In genomic region chr11:120727564-120727963, GRCm38 (mm10) we compare ENCODE assay signal across 9 mouse cellular contexts. TPM values are rescaled to one million over a fixed set of nuclear protein-coding genes. Genes with fewer than 3 reads are reported as not detected.
DNase-seq lines count a peak whose midpoint lies in the region; ATAC-seq lines count a peak whose summit lies in the region.
"Had no signal": no experiment of that assay in that cellular context is flagged by ENCODE, and none has a peak within 500 bp of the region (broad histone marks: within the 10 kb centered on the region; RNA-seq: fewer than 3 reads in every experiment).

No protein-coding gene starts in this region.

- no peaks in the 10 kb centered on the region for H3K9me3 ChIP-seq in forebrain, embryonic 10.5 days
- no peaks in the 10 kb centered on the region for H3K9me3 ChIP-seq in forebrain, embryonic 15.5 days
- no peaks in the 10 kb centered on the region for H3K9me3 ChIP-seq in kidney, embryonic 16.5 days (ENCODE audit: low read length)
- H3K9me3 ChIP-seq in embryonic facial prominence, embryonic 15.5 days (replicated peaks) = no peaks in the 10 kb centered on the region
- H3K9me3 ChIP-seq in liver, embryonic 16.5 days (replicated peaks; ENCODE audit: control insufficient read depth, low read length) = no peaks in the 10 kb centered on the region

- no peak overlapping the region for H3K4me2 ChIP-seq in forebrain, embryonic 15.5 days (replicated peaks)
- peak overlapping the region; percentile 92 for H3K4me2 ChIP-seq in kidney, embryonic 16.5 days (replicated peaks; ENCODE audit: low read depth, low read length)
- peak overlapping the region; percentile 93 for H3K4me2 ChIP-seq in embryonic facial prominence, embryonic 15.5 days (replicated peaks)
- H3K4me2 ChIP-seq in liver, embryonic 16.5 days (ENCODE audit: low read depth, low read length) = peak overlapping the region; percentile 90; the same call in 1 of the 2 replicates

- peak overlapping the region; percentile 75; the same call in 1 of the 2 replicates for H3K4me3 ChIP-seq in forebrain, embryonic 10.5 days
- no peak overlapping the region for H3K4me3 ChIP-seq in forebrain, embryonic 15.5 days
- H3K4me3 ChIP-seq in kidney, embryonic 16.5 days (ENCODE audit: low read length) = no peak overlapping the region
- H3K4me3 ChIP-seq in embryonic facial prominence, embryonic 15.5 days (replicated peaks) = no peak overlapping the region
- H3K4me3 ChIP-seq in liver, embryonic 16.5 days (ENCODE audit: low read depth, low read length) = no peak overlapping the region

- H3K4me1 ChIP-seq in forebrain, embryonic 10.5 days = peaks cover 29% of the 10 kb centered on the region
- peaks cover 10% of the 10 kb centered on the region for H3K4me1 ChIP-seq in forebrain, embryonic 15.5 days
- H3K4me1 ChIP-seq in kidney, embryonic 16.5 days (ENCODE audit: insufficient read depth, low read length) = peaks cover 11% of the 10 kb centered on the region
- H3K4me1 ChIP-seq in embryonic facial prominence, embryonic 15.5 days = peaks cover 31% of the 10 kb centered on the region
- H3K4me1 ChIP-seq in liver, embryonic 16.5 days (ENCODE audit: control insufficient read depth, low read depth, low read length) = peaks cover 6% of the 10 kb centered on the region

- 0 out of 2 replicates have a peak, but pooled peaks cover 5% of the 10 kb centered on the region for H3K36me3 ChIP-seq in forebrain, embryonic 10.5 days (replicated peaks)
- H3K36me3 ChIP-seq in forebrain, embryonic 15.5 days = no peaks in the 10 kb centered on the region
- no peaks in the 10 kb centered on the region for H3K36me3 ChIP-seq in kidney, embryonic 16.5 days (ENCODE audit: insufficient read depth, low read length)
- H3K36me3 ChIP-seq in embryonic facial prominence, embryonic 15.5 days = no peaks in the 10 kb centered on the region
- H3K36me3 ChIP-seq in liver, embryonic 16.5 days (ENCODE audit: control insufficient read depth, insufficient read depth) = no peaks in the 10 kb centered on the region

- no peak for DNase-seq in forebrain, embryonic 10.5 days (ENCODE audit: extremely low spot score, low spot score)
- no peak for DNase-seq in kidney, postnatal 36 days
- no peak for DNase-seq in layer of hippocampus, postnatal 36 days
- no peak for DNase-seq in right cerebral cortex, postnatal 36 days (ENCODE audit: low spot score in 2 of 2)

- no peak for ATAC-seq in forebrain, embryonic 15.5 days (replicated peaks)
- no peak for ATAC-seq in kidney, embryonic 16.5 days (ENCODE audit: low FRiP score, low TSS enrichment)
- ATAC-seq in embryonic facial prominence, embryonic 15.5 days (ENCODE audit: insufficient number of reproducible peaks, low FRiP score, low TSS enrichment, low read depth) = no peak
- ATAC-seq in liver, embryonic 16.5 days (ENCODE audit: low read depth) = no peak

- H3K27me3 ChIP-seq in forebrain, embryonic 10.5 days (ENCODE audit: poor library complexity, severe bottlenecking) = peaks cover 73% of the 10 kb centered on the region
- H3K27me3 ChIP-seq in forebrain, embryonic 15.5 days = no peaks in the 10 kb centered on the region
- H3K27me3 ChIP-seq in kidney, embryonic 16.5 days (ENCODE audit: insufficient read depth, low read length) = peaks cover 2% of the 10 kb centered on the region; the same call in 1 of the 2 replicates
- H3K27me3 ChIP-seq in embryonic facial prominence, embryonic 15.5 days = no peaks in the 10 kb centered on the region
- H3K27me3 ChIP-seq in liver, embryonic 16.5 days (ENCODE audit: control insufficient read depth, insufficient read depth, low read depth, low read length) = peaks cover 1% of the 10 kb centered on the region

- WGBS in forebrain, embryonic 10.5 days = 60% methylated on average over 12 of the region's 12 CpGs
- 62% methylated on average over 12 of the region's 12 CpGs for WGBS in forebrain, embryonic 15.5 days
- 58% methylated on average over 11 of the region's 12 CpGs for WGBS in kidney, embryonic 16.5 days
- WGBS in embryonic facial prominence, embryonic 15.5 days = 62% methylated on average over 12 of the region's 12 CpGs
- WGBS in liver, embryonic 16.5 days (ENCODE audit: insufficient replicate concordance) = 46% methylated on average over 12 of the region's 12 CpGs

- no peak overlapping the region for H3K9ac ChIP-seq in forebrain, embryonic 15.5 days (replicated peaks)
- no peak overlapping the region for H3K9ac ChIP-seq in kidney, embryonic 16.5 days (replicated peaks; ENCODE audit: low read length)
- H3K9ac ChIP-seq in embryonic facial prominence, embryonic 15.5 days = no peak overlapping the region
- no peak overlapping the region for H3K9ac ChIP-seq in liver, embryonic 16.5 days (ENCODE audit: low read depth, low read length)

- H3K27ac ChIP-seq in forebrain, embryonic 10.5 days = no peak overlapping the region
- H3K27ac ChIP-seq in forebrain, embryonic 15.5 days (replicated peaks) = no peak overlapping the region
- no peak overlapping the region for H3K27ac ChIP-seq in kidney, embryonic 16.5 days (ENCODE audit: low read length)
- H3K27ac ChIP-seq in embryonic facial prominence, embryonic 15.5 days (replicated peaks) = no peak overlapping the region
- no peak overlapping the region for H3K27ac ChIP-seq in liver, embryonic 16.5 days (ENCODE audit: low read length)

RNA-seq across cellular contexts. Expression of gene Dcxr, which starts 0.5 kb away (rescaled TPM):
- 13.3 and 14.8 TPM in 2 replicates for polyA plus RNA-seq in forebrain, embryonic 10.5 days (2016; fragmentation: Nextera tagmentation; extraction: Ambion mirVana)
- 9.0 and 9.3 TPM in 2 replicates for polyA plus RNA-seq in forebrain, embryonic 15.5 days (2015; fragmentation: Nextera tagmentation; extraction: Ambion mirVana)
- 49.4 and 56.5 TPM in 2 replicates for polyA plus RNA-seq in kidney, embryonic 16.5 days (2015; fragmentation: Nextera tagmentation; extraction: Ambion mirVana)
- polyA plus RNA-seq in embryonic facial prominence, embryonic 15.5 days (2015; fragmentation: Nextera tagmentation; extraction: Ambion mirVana) = 35.9 and 36.6 TPM in 2 replicates
- 23.4 and 27.9 TPM in 2 replicates for polyA plus RNA-seq in liver, embryonic 16.5 days (2015; fragmentation: Nextera tagmentation; extraction: Ambion mirVana)
- total RNA-seq in layer of hippocampus, postnatal 36 days (2021) = 10 to 100 TPM in 1 of 2 experiments, 1 to 10 TPM in 1; 8.1 to 10.8 TPM

RNA-seq across cellular contexts. Expression of gene Cbr2, which starts 4.3 kb away (rescaled TPM):
- 1.1 and 1.3 TPM in 2 replicates for polyA plus RNA-seq in forebrain, embryonic 10.5 days (2016; fragmentation: Nextera tagmentation; extraction: Ambion mirVana)
- polyA plus RNA-seq in forebrain, embryonic 15.5 days (2015; fragmentation: Nextera tagmentation; extraction: Ambion mirVana) = 0.64 and 0.69 TPM in 2 replicates
- polyA plus RNA-seq in kidney, embryonic 16.5 days (2015; fragmentation: Nextera tagmentation; extraction: Ambion mirVana) = 2.1 and 4.3 TPM in 2 replicates
- 193 and 315 TPM in 2 replicates for polyA plus RNA-seq in embryonic facial prominence, embryonic 15.5 days (2015; fragmentation: Nextera tagmentation; extraction: Ambion mirVana)
- 0.31 TPM in 1 of 2 replicates, not detected in the other for polyA plus RNA-seq in liver, embryonic 16.5 days (2015; fragmentation: Nextera tagmentation; extraction: Ambion mirVana)
- total RNA-seq in layer of hippocampus, postnatal 36 days (2021) = 1 to 10 TPM; 1.7 to 2.3 TPM
- polyA plus RNA-seq: inflammation-experienced regulatory T-cells, adult 6 months had no signal

RNA-seq across cellular contexts. Expression of gene Rac3, which starts 6.3 kb away (rescaled TPM):
- polyA plus RNA-seq in forebrain, embryonic 10.5 days (2016; fragmentation: Nextera tagmentation; extraction: Ambion mirVana) = 23.8 and 28.4 TPM in 2 replicates
- 245 and 251 TPM in 2 replicates for polyA plus RNA-seq in forebrain, embryonic 15.5 days (2015; fragmentation: Nextera tagmentation; extraction: Ambion mirVana)
- polyA plus RNA-seq in kidney, embryonic 16.5 days (2015; fragmentation: Nextera tagmentation; extraction: Ambion mirVana) = 32.5 and 38.7 TPM in 2 replicates
- 64.5 and 75.4 TPM in 2 replicates for polyA plus RNA-seq in embryonic facial prominence, embryonic 15.5 days (2015; fragmentation: Nextera tagmentation; extraction: Ambion mirVana)
- 0.77 and 0.80 TPM in 2 replicates for polyA plus RNA-seq in liver, embryonic 16.5 days (2015; fragmentation: Nextera tagmentation; extraction: Ambion mirVana)
- 10 to 100 TPM; 36.5 to 41.0 TPM for total RNA-seq in layer of hippocampus, postnatal 36 days (2021)
- polyA plus RNA-seq: inflammation-experienced regulatory T-cells, adult 6 months had no signal

RNA-seq across cellular contexts. Expression of gene Lrrc45, which starts 13.8 kb away (rescaled TPM):
- polyA plus RNA-seq in forebrain, embryonic 10.5 days (2016; fragmentation: Nextera tagmentation; extraction: Ambion mirVana) = 51.9 and 59.2 TPM in 2 replicates
- 94.1 and 94.8 TPM in 2 replicates for polyA plus RNA-seq in forebrain, embryonic 15.5 days (2015; fragmentation: Nextera tagmentation; extraction: Ambion mirVana)
- polyA plus RNA-seq in kidney, embryonic 16.5 days (2015; fragmentation: Nextera tagmentation; extraction: Ambion mirVana) = 69.2 and 71.3 TPM in 2 replicates
- polyA plus RNA-seq in embryonic facial prominence, embryonic 15.5 days (2015; fragmentation: Nextera tagmentation; extraction: Ambion mirVana) = 69.7 and 82.2 TPM in 2 replicates
- polyA plus RNA-seq in liver, embryonic 16.5 days (2015; fragmentation: Nextera tagmentation; extraction: Ambion mirVana) = 9.0 and 9.7 TPM in 2 replicates
- 10 to 100 TPM; 56.6 to 69.3 TPM for total RNA-seq in layer of hippocampus, postnatal 36 days (2021)

RNA-seq across cellular contexts. Expression of gene Cenpx, which starts 14.0 kb away (rescaled TPM):
- 118 and 133 TPM in 2 replicates for polyA plus RNA-seq in forebrain, embryonic 10.5 days (2016; fragmentation: Nextera tagmentation; extraction: Ambion mirVana)
- 97.9 and 103 TPM in 2 replicates for polyA plus RNA-seq in forebrain, embryonic 15.5 days (2015; fragmentation: Nextera tagmentation; extraction: Ambion mirVana)
- polyA plus RNA-seq in kidney, embryonic 16.5 days (2015; fragmentation: Nextera tagmentation; extraction: Ambion mirVana) = 151 TPM in 2 replicates
- polyA plus RNA-seq in embryonic facial prominence, embryonic 15.5 days (2015; fragmentation: Nextera tagmentation; extraction: Ambion mirVana) = 145 and 157 TPM in 2 replicates
- 78.1 and 87.1 TPM in 2 replicates for polyA plus RNA-seq in liver, embryonic 16.5 days (2015; fragmentation: Nextera tagmentation; extraction: Ambion mirVana)
- total RNA-seq in layer of hippocampus, postnatal 36 days (2021) = 10 to 100 TPM; 15.5 to 15.7 TPM

Comparison
In these comparisons a context has a peak if more than half of its experiments do, and no peak if none do; other contexts are left out.
1. RNA of gene Cbr2, which starts 4.3 kb away (polyA plus RNA-seq): 193 to 315 TPM in embryonic facial prominence, embryonic 15.5 days; 2.1 to 4.3 TPM in kidney, embryonic 16.5 days, 1.1 to 1.3 TPM in forebrain, embryonic 10.5 days, 0.64 to 0.69 TPM in forebrain, embryonic 15.5 days and 0.31 TPM in liver, embryonic 16.5 days; every median in the first group is over 10 times any median in the second.
2. RNA of gene Rac3, which starts 6.3 kb away (polyA plus RNA-seq): 245 to 251 TPM in forebrain, embryonic 15.5 days, 64.5 to 75.4 TPM in embryonic facial prominence, embryonic 15.5 days, 32.5 to 38.7 TPM in kidney, embryonic 16.5 days and 23.8 to 28.4 TPM in forebrain, embryonic 10.5 days; 0.77 to 0.80 TPM in liver, embryonic 16.5 days; every median in the first group is over 10 times any median in the second.